Mouse (Mus musculus): Measurements from ENCODE around the gene Gpbp1. TPM values are rescaled to one million over a fixed set of nuclear protein-coding genes. Genes with fewer than 3 reads are reported as not detected.
A peak's percentile ranks its signal among the peaks of the same experiment; 100 is the strongest.

The Gpbp1 gene
- total and polyA plus RNA-seq, 2 experiments from 2014 or later: 39.0 to 73.0 TPM

DNA sequence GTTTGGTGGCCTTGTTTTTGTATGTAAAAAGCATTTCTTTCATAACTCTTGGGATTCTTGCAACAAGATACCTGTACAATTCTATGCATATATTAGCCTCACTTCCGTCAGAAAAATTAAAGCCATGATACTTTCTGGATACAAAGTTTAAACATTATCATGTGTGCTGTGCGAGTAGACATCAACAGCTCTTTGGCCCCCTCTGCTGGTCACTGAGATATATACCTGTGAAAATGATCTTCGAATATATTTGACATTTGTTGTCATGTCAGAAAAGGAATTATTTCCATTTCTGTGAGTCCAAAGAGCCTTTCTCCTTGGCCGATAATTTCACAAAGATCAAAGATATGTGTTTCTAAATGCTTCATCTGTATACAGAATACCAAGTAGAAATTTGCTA lies 76.8 kb downstream of the Gpbp1 start:
- Histone ChIP-seq H3K27ac (no peak overlapping the region), H3K27me3 (ENCODE audit: insufficient read depth, low read length) (no peaks in the 10 kb centered on the region), H3K9me3 (ENCODE audit: low read length) (no peaks in the 10 kb centered on the region), H3K4me1 (ENCODE audit: insufficient read depth, low read length) (no peaks in the 10 kb centered on the region), H3K9ac (replicated peaks; ENCODE audit: low read length) (no peak overlapping the region), H3K4me2 (ENCODE audit: low read depth, low read length) (no peak overlapping the region), H3K36me3 (ENCODE audit: insufficient read depth, low read length) (no peaks in the 10 kb centered on the region), H3K4me3 (ENCODE audit: low read length) (no peak overlapping the region)
- DNase-seq (ENCODE audit: low spot score) (peak; percentile 85), ATAC-seq (no peak)
- TF ChIP-seq CTCF (IDR thresholded peaks at IDR 0.05; ENCODE audit: low read depth): peak; percentile 80
- WGBS: 35% methylated on average over 4 of the region's 4 CpGs

DNA sequence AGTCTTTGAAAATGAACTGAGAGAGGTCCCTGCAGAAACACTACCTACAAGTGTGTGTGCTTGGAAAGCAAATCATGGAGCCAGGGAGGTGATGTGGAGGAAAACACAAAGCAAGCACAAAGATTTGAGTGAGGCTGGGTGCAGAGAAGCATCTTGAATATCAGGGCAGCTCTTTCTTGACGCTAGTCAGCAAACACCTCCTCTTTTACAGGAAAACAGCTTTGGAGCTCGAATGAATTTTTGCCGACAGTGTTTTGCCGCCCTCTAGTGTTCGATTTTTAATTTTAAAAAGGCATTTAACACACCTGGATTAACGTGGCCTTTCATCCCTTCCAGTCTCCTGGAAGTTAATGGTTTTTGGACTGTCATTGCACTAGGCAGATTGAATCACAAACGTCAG lies 79.1 kb downstream of the Gpbp1 start:
- Histone ChIP-seq H3K9ac (replicated peaks; ENCODE audit: low read length) (no peak overlapping the region), H3K4me2 (ENCODE audit: low read depth, low read length) (no peak overlapping the region), H3K27me3 (ENCODE audit: insufficient read depth, low read length) (no peaks in the 10 kb centered on the region), H3K36me3 (ENCODE audit: insufficient read depth, low read length) (no peaks in the 10 kb centered on the region), H3K9me3 (ENCODE audit: low read length) (no peaks in the 10 kb centered on the region), H3K4me1 (ENCODE audit: insufficient read depth, low read length) (no peaks in the 10 kb centered on the region), H3K4me3 (ENCODE audit: low read length) (no peak overlapping the region), H3K27ac (no peak overlapping the region)
- ATAC-seq (peak; percentile 44), DNase-seq (ENCODE audit: low spot score) (peak; percentile 85)
- TF ChIP-seq CTCF (IDR thresholded peaks at IDR 0.05; ENCODE audit: low read depth): peak; percentile 79
- 3% methylated on average over 7 of the region's 7 CpGs for WGBS

- Histone ChIP-seq H3K9ac (replicated peaks; ENCODE audit: low read length) (no peak overlapping the region), H3K4me1 (ENCODE audit: insufficient read depth, low read length) (no peaks in the 10 kb centered on the region), H3K9me3 (ENCODE audit: low read length) (no peaks in the 10 kb centered on the region), H3K4me3 (ENCODE audit: low read length) (no peak overlapping the region), H3K27ac (no peak overlapping the region), H3K27me3 (ENCODE audit: insufficient read depth, low read length) (no peaks in the 10 kb centered on the region), H3K4me2 (ENCODE audit: low read depth, low read length) (no peak overlapping the region), H3K36me3 (ENCODE audit: insufficient read depth, low read length) (no peaks in the 10 kb centered on the region)
- 0 out of 2 replicates have a peak, but pooled peaks have one; percentile 21 for ATAC-seq
- DNase-seq (ENCODE audit: low spot score): no peak
- TF ChIP-seq CTCF (IDR thresholded peaks at IDR 0.05; ENCODE audit: low read depth): 0 out of 2 replicates have a peak, but pooled peaks have one; percentile 4
- WGBS: 63% methylated on average over 9 of the region's 9 CpGs
Observed at GRCm38 (mm10) chr13:111406859-111407389, 83.0 kb downstream of the Gpbp1 start.

DNA sequence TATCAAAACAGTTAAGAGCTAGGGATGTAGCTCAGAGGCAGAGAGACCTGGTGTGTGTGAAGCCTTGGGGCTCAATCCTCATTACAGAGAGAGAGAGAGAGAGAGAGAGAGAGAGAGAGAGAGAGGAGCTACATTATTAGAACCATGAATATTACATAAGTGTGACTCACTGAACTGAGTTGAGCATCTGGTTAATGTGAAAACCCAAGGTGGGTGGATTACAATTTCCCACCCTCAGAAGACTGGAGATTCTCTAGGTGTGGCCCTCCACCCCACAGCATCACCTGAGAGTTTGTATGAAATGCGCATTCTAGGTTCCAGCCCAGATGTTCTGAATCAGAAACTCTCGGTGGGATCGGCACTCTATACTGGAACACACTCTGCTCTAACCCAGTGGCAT lies 84.0 kb downstream of the Gpbp1 start:
- Histone ChIP-seq H3K4me1 (ENCODE audit: insufficient read depth, low read length) (no peaks in the 10 kb centered on the region), H3K9me3 (ENCODE audit: low read length) (no peaks in the 10 kb centered on the region), H3K4me2 (ENCODE audit: low read depth, low read length) (no peak overlapping the region), H3K9ac (replicated peaks; ENCODE audit: low read length) (no peak overlapping the region), H3K36me3 (ENCODE audit: insufficient read depth, low read length) (no peaks in the 10 kb centered on the region), H3K4me3 (ENCODE audit: low read length) (no peak overlapping the region), H3K27me3 (ENCODE audit: insufficient read depth, low read length) (no peaks in the 10 kb centered on the region), H3K27ac (no peak overlapping the region)
- no peak for TF ChIP-seq CTCF (IDR thresholded peaks at IDR 0.05; ENCODE audit: low read depth)
- WGBS: 95% methylated on average over 3 of the region's 3 CpGs
- no peak for ATAC-seq
- no peak for DNase-seq (ENCODE audit: low spot score)

DNA sequence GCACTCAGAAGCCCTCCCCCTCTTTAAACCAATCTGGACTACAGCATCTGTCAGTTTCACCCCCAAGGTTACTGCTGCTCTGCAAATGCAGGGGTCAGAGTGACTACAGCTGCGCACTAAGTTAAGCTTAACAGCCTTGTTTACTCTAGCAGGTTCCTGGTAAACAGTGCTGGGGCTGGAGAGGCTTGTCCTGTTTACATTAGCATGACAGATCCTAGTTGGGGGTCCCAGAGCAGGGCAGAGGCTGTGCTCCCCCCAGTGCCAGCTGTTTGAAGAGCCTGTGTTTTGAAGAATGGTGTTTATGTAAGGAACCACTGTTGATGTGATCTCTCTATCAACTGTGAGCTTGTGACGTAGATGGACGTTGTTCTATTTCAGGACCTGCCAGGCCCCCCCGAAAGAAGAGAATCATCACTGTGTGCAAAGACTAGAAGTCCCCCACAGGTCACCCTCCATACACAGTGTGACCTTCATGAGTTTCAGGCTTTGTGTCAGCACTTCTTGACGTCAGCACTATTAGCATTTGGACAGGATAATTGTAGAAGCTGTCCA lies 92.2 kb downstream of the Gpbp1 start:
- no peaks in the 10 kb centered on the region for H3K36me3 ChIP-seq (ENCODE audit: insufficient read depth, low read length)
- H3K9ac ChIP-seq (replicated peaks; ENCODE audit: low read length): no peak overlapping the region
- H3K27me3 ChIP-seq (ENCODE audit: insufficient read depth, low read length): no peaks in the 10 kb centered on the region
- H3K4me3 ChIP-seq (ENCODE audit: low read length): no peak overlapping the region
- H3K4me1 ChIP-seq (ENCODE audit: insufficient read depth, low read length): no peaks in the 10 kb centered on the region
- 32% methylated on average over 5 of the region's 5 CpGs for WGBS
- no peak overlapping the region for H3K4me2 ChIP-seq (ENCODE audit: low read depth, low read length)
- no peak for TF ChIP-seq CTCF (IDR thresholded peaks at IDR 0.05; ENCODE audit: low read depth)
- H3K9me3 ChIP-seq (ENCODE audit: low read length): no peaks in the 10 kb centered on the region
- H3K27ac ChIP-seq: no peak overlapping the region
- ATAC-seq (peak; percentile 43; the same call in 1 of the 2 replicates), DNase-seq (ENCODE audit: low spot score) (no peak)

GRCm38 (mm10) chr13:111397061-111397460 lies 92.8 kb downstream of the Gpbp1 start:
- no peak for TF ChIP-seq CTCF (IDR thresholded peaks at IDR 0.05; ENCODE audit: low read depth)
- ATAC-seq (no peak), DNase-seq (ENCODE audit: low spot score) (no peak)
- Histone ChIP-seq H3K9me3 (ENCODE audit: low read length) (no peaks in the 10 kb centered on the region), H3K36me3 (ENCODE audit: insufficient read depth, low read length) (no peaks in the 10 kb centered on the region), H3K27me3 (ENCODE audit: insufficient read depth, low read length) (no peaks in the 10 kb centered on the region), H3K27ac (no peak overlapping the region), H3K9ac (replicated peaks; ENCODE audit: low read length) (no peak overlapping the region), H3K4me2 (ENCODE audit: low read depth, low read length) (no peak overlapping the region), H3K4me3 (ENCODE audit: low read length) (no peak overlapping the region), H3K4me1 (ENCODE audit: insufficient read depth, low read length) (no peaks in the 10 kb centered on the region)
- WGBS: 61% methylated on average over 7 of the region's 7 CpGs

- H3K36me3 ChIP-seq (ENCODE audit: insufficient read depth, low read length): no peaks in the 10 kb centered on the region
- 90% methylated on average over 7 of the region's 7 CpGs for WGBS
- DNase-seq (ENCODE audit: low spot score): no peak
- ATAC-seq: no peak
- H3K27me3 ChIP-seq (ENCODE audit: insufficient read depth, low read length): no peaks in the 10 kb centered on the region
- H3K9me3 ChIP-seq (ENCODE audit: low read length): no peaks in the 10 kb centered on the region
- H3K4me1 ChIP-seq (ENCODE audit: insufficient read depth, low read length): no peaks in the 10 kb centered on the region
- no peak overlapping the region for H3K4me3 ChIP-seq (ENCODE audit: low read length)
- no peak overlapping the region for H3K27ac ChIP-seq
- TF ChIP-seq CTCF (IDR thresholded peaks at IDR 0.05; ENCODE audit: low read depth): no peak
- H3K9ac ChIP-seq (replicated peaks; ENCODE audit: low read length): no peak overlapping the region
- no peak overlapping the region for H3K4me2 ChIP-seq (ENCODE audit: low read depth, low read length)
Observed at GRCm38 (mm10) chr13:111395528-111395927, 94.4 kb downstream of the Gpbp1 start.

Data from hindbrain, postnatal 0 days (tissue).